Mouse (Mus musculus) CH12.LX (cell line): ENCODE measurements at regions not wholly inside any gene's neighbourhood (a gene's known extent, or its start where the extent isn't known, plus 50 kb on each side); places are given as distances from the start of the nearest gene placed in this dataset.
A peak's percentile ranks its signal among the peaks of the same experiment; 100 is the strongest.

Source experiments
- DNase-seq: peaks from one replicate; pipeline ENCODE4 v3.0.0-alpha.2; 2013; ENCODE audit errors: extremely low read depth
- H3K27ac ChIP-seq: 2 replicates; pipeline ENCODE4 v1.5.1; 2012; ENCODE audit warnings: low read depth, mild to moderate bottlenecking, control low read depth, moderate library complexity; ENCODE audit not compliant: insufficient read depth
- H3K27me3 ChIP-seq: replicated peaks from 2 replicates; pipeline ENCODE3; 2012; ENCODE audit warnings: inconsistent platforms
- H3K36me3 ChIP-seq, 2 experiments: replicated peaks in 1 of 2; 2 replicates each; pipeline versions ENCODE3 to v1.6.1; 2012; ENCODE audit warnings: inconsistent platforms in 1 of 2, low read length in 1 of 2, mild to moderate bottlenecking in 1 of 2, mixed read lengths in 1 of 2, moderate library complexity in 1 of 2; ENCODE audit not compliant: control insufficient read depth in 1 of 2, insufficient read depth in 1 of 2
- H3K4me1 ChIP-seq, 2 experiments: 2 replicates each; pipeline ENCODE4 v1.6.1; 2012; ENCODE audit warnings: inconsistent platforms in 1 of 2, moderate library complexity in 1 of 2; ENCODE audit not compliant: insufficient read depth in 2 of 2, control insufficient read depth in 1 of 2
- H3K4me2 ChIP-seq: 2 replicates; pipeline ENCODE4 v1.6.1; 2012; ENCODE audit warnings: low read depth, mild to moderate bottlenecking, control low read depth; ENCODE audit not compliant: poor library complexity, insufficient read depth, severe bottlenecking
- H3K4me3 ChIP-seq, 3 experiments: fragments of 150-350 bp in 1 of 3; sonication (generic) in 1 of 3; replicated peaks in 1 of 3; 2 replicates each; pipeline versions ENCODE3 to v1.5.1; 2011 to 2012; ENCODE audit warnings: low read depth in 2 of 3, low read length in 2 of 3, mild to moderate bottlenecking in 2 of 3, moderate library complexity in 2 of 3, control low read depth in 1 of 3, improper control_type of control experiment in 1 of 3, inconsistent platforms in 1 of 3, mixed read lengths in 1 of 3; ENCODE audit not compliant: poor library complexity in 1 of 3
- H3K79me2 ChIP-seq: replicated peaks from 2 replicates; pipeline ENCODE4 v1.6.1; 2012; ENCODE audit warnings: mild to moderate bottlenecking, moderate library complexity; ENCODE audit not compliant: control insufficient read depth, poor library complexity, insufficient read depth, severe bottlenecking; ENCODE audit errors: extremely low read depth
- H3K9ac ChIP-seq: 2 replicates; pipeline ENCODE4 v1.6.1; 2012; ENCODE audit warnings: low read depth, mild to moderate bottlenecking, control low read depth, moderate library complexity; ENCODE audit not compliant: insufficient read depth
- H3K9me3 ChIP-seq: replicated peaks from 2 replicates; pipeline ENCODE3; 2012; ENCODE audit warnings: low read length, inconsistent platforms, mixed read lengths
- CHD2 ChIP-seq: IDR thresholded peaks from 2 replicates; pipeline ENCODE4 v1.6.1; 2011; ENCODE audit warnings: low read length, improper control_type of control experiment
- CTCF ChIP-seq, 2 experiments: IDR thresholded peaks in 1 of 2; conservative IDR thresholded peaks in 1 of 2; 2 replicates each; pipeline ENCODE4 v1.5.1; 2011 to 2012; ENCODE audit warnings: low read depth in 2 of 2, low read length in 2 of 2, improper control_type of control experiment in 1 of 2, inconsistent platforms in 1 of 2, mild to moderate bottlenecking in 1 of 2, moderate library complexity in 1 of 2
- ELF1 ChIP-seq: IDR thresholded peaks from 2 replicates; pipeline ENCODE4 v1.6.1; 2014; ENCODE audit warnings: low read depth, mild to moderate bottlenecking, inconsistent platforms, low read length, improper control_type of control experiment
- EP300 ChIP-seq: IDR thresholded peaks from 2 replicates; pipeline ENCODE4 v1.6.1; 2011; ENCODE audit warnings: low read length, improper control_type of control experiment
- ETS1 ChIP-seq: conservative IDR thresholded peaks from 2 replicates; pipeline ENCODE4 v1.6.1; 2012; ENCODE audit warnings: low read depth, mild to moderate bottlenecking, inconsistent platforms, low read length, improper control_type of control experiment, moderate library complexity
- IRF4 ChIP-seq: IDR thresholded peaks from 2 replicates; pipeline ENCODE4 v1.6.1; 2014; ENCODE audit warnings: low read depth, mild to moderate bottlenecking, inconsistent platforms, low read length, improper control_type of control experiment
- JUN ChIP-seq: IDR thresholded peaks from 2 replicates; pipeline ENCODE4 v1.6.1; 2011; ENCODE audit warnings: low read depth, mild to moderate bottlenecking, low read length, improper control_type of control experiment, moderate library complexity; ENCODE audit not compliant: insufficient read depth
- KAT2A ChIP-seq: IDR thresholded peaks from 2 replicates; pipeline ENCODE4 v1.6.1; 2012; ENCODE audit warnings: low read length, improper control_type of control experiment, inconsistent platforms; ENCODE audit not compliant: insufficient replicate concordance
- MAX ChIP-seq: IDR thresholded peaks from 2 replicates; pipeline ENCODE4 v1.6.1; 2011; ENCODE audit warnings: low read length, improper control_type of control experiment
- MAZ ChIP-seq: IDR thresholded peaks from 2 replicates; pipeline ENCODE4 v1.6.1; 2012; ENCODE audit warnings: low read depth, mild to moderate bottlenecking, inconsistent platforms, low read length, improper control_type of control experiment, moderate library complexity
- MEF2A ChIP-seq: IDR thresholded peaks from 2 replicates; pipeline ENCODE4 v1.6.1; 2014; ENCODE audit warnings: low read depth, mild to moderate bottlenecking, inconsistent platforms, low read length, improper control_type of control experiment, borderline replicate concordance
- PAX5 ChIP-seq: IDR thresholded peaks from 2 replicates; pipeline ENCODE4 v1.6.1; 2012; ENCODE audit warnings: low read length, inconsistent platforms, mixed read lengths
- POLR2A ChIP-seq: IDR thresholded peaks from 2 replicates; pipeline ENCODE4 v1.6.1; 2011; ENCODE audit warnings: low read depth, mild to moderate bottlenecking, improper control_type of control experiment, low read length
- RAD21 ChIP-seq: IDR thresholded peaks from 2 replicates; pipeline ENCODE4 v1.6.1; 2011; ENCODE audit warnings: low read depth, mild to moderate bottlenecking, low read length, improper control_type of control experiment, moderate library complexity
- RCOR1 ChIP-seq: conservative IDR thresholded peaks from 2 replicates; pipeline ENCODE4 v1.6.1; 2012; ENCODE audit warnings: low read depth, mild to moderate bottlenecking, inconsistent platforms, low read length, improper control_type of control experiment
- SIN3A ChIP-seq: IDR thresholded peaks from 2 replicates; pipeline ENCODE4 v1.6.1; 2012; ENCODE audit warnings: low read length, improper control_type of control experiment, inconsistent platforms
- SMC3 ChIP-seq: IDR thresholded peaks from 2 replicates; pipeline ENCODE4 v1.6.1; 2011; ENCODE audit warnings: low read depth, low read length, improper control_type of control experiment
- TBP ChIP-seq: conservative IDR thresholded peaks from 2 replicates; pipeline ENCODE4 v1.6.1; 2011; ENCODE audit warnings: low read depth, low read length, improper control_type of control experiment
- UBTF ChIP-seq: IDR thresholded peaks from 2 replicates; pipeline ENCODE4 v1.6.1; 2012; ENCODE audit warnings: low read depth, mild to moderate bottlenecking, inconsistent platforms, low read length, improper control_type of control experiment, moderate library complexity
- ZC3H11A ChIP-seq: IDR thresholded peaks from 2 replicates; pipeline ENCODE4 v1.6.1; 2012; ENCODE audit warnings: low read depth, mild to moderate bottlenecking, inconsistent platforms, low read length, improper control_type of control experiment
- ZNF384 ChIP-seq: IDR thresholded peaks from 2 replicates; pipeline ENCODE4 v1.6.1; 2012; ENCODE audit warnings: low read depth, low read length, improper control_type of control experiment, inconsistent platforms
- dilution Hi-C: fragments of 300-500 bp; cut with MboI; formaldehyde crosslinking; loops from 2 replicates; pipeline ENCODE4 v1.14.3; 2020; ENCODE audit warnings: low sequenced_read_pairs; ENCODE audit not compliant: extremely low pct_unique_long_range_greater_than_20kb, extremely low pct_ligation_motif_present
- in situ Hi-C: fragments of 300-500 bp; cut with MboI; formaldehyde crosslinking; loops from 3 replicates; pipeline ENCODE4 v1.14.3; 2019; ENCODE audit warnings: low sequenced_read_pairs, low pct_ligation_motif_present, low pct_unique_long_range_greater_than_20kb, mixed read lengths

GRCm38 (mm10) chr1:51607437-51607855, 129.2 kb upstream of the Nabp1 start:
- Histone ChIP-seq H3K4me2 (no peak overlapping the region; the same call in 1 of the 2 replicates), H3K79me2 (no peaks in the 10 kb centered on the region), H3K27ac (no peak overlapping the region), H3K27me3 (no peaks in the 10 kb centered on the region), H3K9ac (no peak overlapping the region), H3K9me3 (no peaks in the 10 kb centered on the region), H3K4me1 (peaks cover 2 to 6% of the 10 kb centered on the region in 2 experiments; a peak in 2 of 4 replicates), H3K4me3 (no peak overlapping the region), H3K36me3 (no peaks in the 10 kb centered on the region)
- TF ChIP-seq RCOR1 (no peak), JUN (no peak), SMC3 (no peak), ZNF384 (no peak), UBTF (no peak), CHD2 (no peak), RAD21 (no peak), ZC3H11A (no peak)
- DNase-seq, result no peak
- in situ Hi-C loops (loop anchor here (25.0 kb wide), 1 partner anchor 645 kb away; no protein-coding TSS in a partner anchor), dilution Hi-C loops (no loop called here)

DNA sequence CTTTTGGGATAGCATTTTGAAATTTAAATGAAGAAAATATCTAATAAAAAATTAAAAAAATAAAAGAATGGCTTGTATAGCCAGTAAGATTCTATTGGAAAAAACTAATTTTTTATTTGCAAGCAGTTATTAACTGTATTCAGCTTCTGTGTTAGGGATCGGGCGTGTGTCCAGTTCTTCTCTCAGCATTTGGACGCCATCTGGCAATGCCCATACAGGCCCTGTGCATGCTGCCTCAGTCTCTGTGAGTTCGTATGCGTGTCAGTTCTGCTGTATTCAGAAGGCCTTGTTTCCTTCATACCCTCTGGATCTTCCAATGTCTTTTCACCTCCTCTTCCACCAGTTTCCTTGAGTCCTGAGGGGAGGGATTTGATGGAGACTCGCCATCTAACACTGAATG, 123.8 kb upstream of the Nabp1 start:
- H3K9me3 ChIP-seq, result no peaks in the 10 kb centered on the region
- dilution Hi-C loops, result no loop called here
- TF ChIP-seq ETS1, result no peak
- no peak for TF ChIP-seq UBTF
- no peak for TF ChIP-seq TBP
- no peak for TF ChIP-seq JUN
- no peak for TF ChIP-seq MEF2A
- TF ChIP-seq POLR2A, result no peak
- TF ChIP-seq EP300, result no peak
- H3K27me3 ChIP-seq, result no peaks in the 10 kb centered on the region
- H3K4me2 ChIP-seq, result no peak overlapping the region
- no peaks in the 10 kb centered on the region for H3K79me2 ChIP-seq
- H3K27ac ChIP-seq, result no peak overlapping the region
- H3K36me3 ChIP-seq, result no peaks in the 10 kb centered on the region
- in situ Hi-C loops, result loop anchor here (25.0 kb wide), 1 partner anchor 640 kb away; no protein-coding TSS in a partner anchor
- no peak overlapping the region for H3K9ac ChIP-seq
- H3K4me1 ChIP-seq, result peaks cover 0 to 4% of the 10 kb centered on the region in 2 experiments; a peak in 1 of 4 replicates
- H3K4me3 ChIP-seq, result no peak overlapping the region
- no peak for DNase-seq

DNA sequence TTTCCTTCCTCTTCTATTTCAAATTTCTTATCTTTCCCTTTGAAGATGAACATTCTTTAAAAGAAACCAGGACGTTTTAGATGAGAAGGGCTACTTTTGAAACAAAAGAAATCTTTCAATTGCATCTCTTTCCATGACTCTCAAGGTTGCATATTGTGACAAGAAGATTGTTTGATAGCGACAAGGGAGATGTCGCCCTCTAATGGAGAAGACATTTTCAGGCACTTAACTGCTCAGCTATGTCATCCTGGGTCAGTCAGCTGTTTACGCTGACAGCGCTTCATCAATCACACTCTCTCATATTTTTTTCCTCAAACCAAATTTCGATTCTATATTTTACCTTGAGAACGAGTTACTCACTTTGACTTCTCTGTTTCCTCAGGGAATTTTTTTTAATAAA, 122.2 kb upstream of the Nabp1 start:
- no peak overlapping the region; the same call in 1 of the 2 replicates for H3K4me2 ChIP-seq
- no peaks in the 10 kb centered on the region for H3K36me3 ChIP-seq
- no peaks in the 10 kb centered on the region for H3K9me3 ChIP-seq
- H3K4me3 ChIP-seq, result no peak overlapping the region
- in situ Hi-C loops, result loop anchor here (25.0 kb wide), 1 partner anchor 638 kb away; no protein-coding TSS in a partner anchor
- no peaks in the 10 kb centered on the region for H3K79me2 ChIP-seq
- no peak overlapping the region for H3K27ac ChIP-seq
- DNase-seq, result peak; percentile 69
- H3K27me3 ChIP-seq, result no peaks in the 10 kb centered on the region
- H3K9ac ChIP-seq, result no peak overlapping the region
- TF ChIP-seq PAX5 (no peak), JUN (no peak), UBTF (no peak), ELF1 (0 out of 2 replicates have a peak, but pooled peaks have one; percentile 19), MAX (no peak), ZC3H11A (peak; percentile 55), KAT2A (no peak), SMC3 (peak; percentile 83), CHD2 (no peak), IRF4 (no peak), MAZ (no peak), SIN3A (peak; percentile 32; the same call in 1 of the 2 replicates), ZNF384 (no peak), RAD21 (peak; percentile 94), CTCF (conservative IDR thresholded peaks at IDR 0.05 in 1 of 2, IDR thresholded peaks at IDR 0.05 in 1 of 2; ENCODE audit: low read depth in 2 of 2, low read length in 2 of 2) (peak; percentile 59 to 94)
- peaks cover 0 to 9% of the 10 kb centered on the region in 2 experiments; a peak in 1 of 4 replicates for H3K4me1 ChIP-seq
- dilution Hi-C loops, result no loop called here
